Mouse (Mus musculus) kidney, postnatal 4 days (tissue): ENCODE data around the gene Lrrc40.
"Not testable (repeated sequence)": the region's sequence is repeated elsewhere in the genome, so short reads cannot be mapped to it uniquely, and the experiment has no call there.

ENCODE experiments used
- DNase-seq, 2 experiments: peaks; one replicate each; pipeline ENCODE4 v3.0.0; 2021; ENCODE audit warnings: mixed read lengths in 2 of 2

Lrrc40 gene

DNA sequence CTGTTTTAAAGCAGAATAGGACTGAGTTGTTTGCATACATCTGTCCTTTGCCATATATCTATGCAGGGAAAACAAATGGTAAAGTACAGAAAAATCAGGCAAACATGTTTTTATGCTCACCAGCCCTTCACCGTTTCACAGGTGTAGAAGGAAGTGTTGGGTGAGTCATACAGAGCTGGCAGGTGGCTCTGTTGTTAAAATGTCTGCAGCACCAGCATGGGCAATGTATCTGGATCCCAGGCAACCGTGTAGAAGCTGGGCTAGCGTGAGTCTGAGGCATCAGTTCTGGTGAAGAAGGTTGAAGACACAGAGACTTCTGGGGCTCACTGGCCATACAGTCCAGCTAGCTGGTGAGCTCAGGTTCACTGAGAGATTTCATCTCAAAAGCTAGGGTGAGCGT, 57.5 kb downstream of the Lrrc40 start:
- DNase-seq = no peak

DNA sequence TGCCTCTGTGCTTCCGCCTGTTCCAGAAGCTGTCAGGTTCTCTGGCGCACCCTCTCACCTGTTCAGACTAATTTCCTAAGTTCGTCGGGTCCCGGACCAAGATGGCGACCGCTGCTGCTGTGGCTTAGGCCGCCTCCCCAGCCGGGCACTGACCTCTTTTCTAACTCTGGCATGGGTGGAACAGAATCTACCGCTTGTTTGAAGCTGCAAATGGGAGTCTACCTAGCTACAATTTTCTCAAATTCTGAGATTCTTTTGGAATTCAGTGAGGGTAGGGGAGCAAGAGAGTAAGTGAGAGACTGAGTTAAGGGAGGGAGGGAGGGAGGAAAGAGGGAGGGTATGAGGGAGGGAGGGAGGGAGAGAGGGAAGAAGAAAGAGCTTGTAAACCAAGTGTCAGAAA, 65.6 kb downstream of the Lrrc40 start:
- not testable (repeated sequence) for DNase-seq

DNA sequence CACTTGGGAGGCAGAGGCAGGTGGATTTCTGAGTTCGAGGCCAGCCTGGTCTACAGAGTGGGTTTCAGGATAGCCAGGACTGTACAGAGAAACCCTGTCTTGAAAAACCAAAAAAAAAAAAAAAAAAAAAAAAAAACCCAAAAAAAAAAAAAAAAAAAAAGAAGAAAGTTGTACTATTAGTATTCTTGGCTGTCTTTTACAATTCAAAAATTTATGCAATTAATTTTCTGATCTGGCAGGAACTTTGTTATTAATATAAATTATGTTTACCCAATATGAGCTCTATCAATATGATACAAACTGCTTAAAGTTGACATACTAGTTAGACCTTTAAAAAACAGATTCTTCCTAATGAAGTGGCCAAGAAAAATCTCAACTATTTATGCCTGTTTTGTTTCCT, 66.1 kb downstream of the Lrrc40 start:
- DNase-seq = not testable (repeated sequence)

DNA sequence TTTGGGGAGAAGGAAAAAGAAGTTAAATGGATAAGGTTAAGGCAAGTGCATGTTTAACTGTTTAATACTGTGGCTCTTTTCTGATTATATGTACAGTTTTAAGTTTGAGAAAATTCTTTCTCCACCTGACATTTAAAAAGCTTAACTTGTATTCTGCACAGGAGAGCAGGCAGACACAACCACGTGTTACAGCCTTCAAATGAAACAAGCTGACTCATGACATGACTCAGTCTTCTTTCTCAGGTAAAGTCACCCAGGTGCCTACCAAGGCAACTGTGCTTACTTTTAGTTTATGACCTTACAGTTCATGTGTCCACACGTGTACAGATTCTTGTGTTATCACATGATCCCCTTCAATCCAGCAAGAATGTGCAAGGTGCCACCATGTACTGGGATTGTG, 67.0 kb downstream of the Lrrc40 start:
- no peak for DNase-seq

DNA sequence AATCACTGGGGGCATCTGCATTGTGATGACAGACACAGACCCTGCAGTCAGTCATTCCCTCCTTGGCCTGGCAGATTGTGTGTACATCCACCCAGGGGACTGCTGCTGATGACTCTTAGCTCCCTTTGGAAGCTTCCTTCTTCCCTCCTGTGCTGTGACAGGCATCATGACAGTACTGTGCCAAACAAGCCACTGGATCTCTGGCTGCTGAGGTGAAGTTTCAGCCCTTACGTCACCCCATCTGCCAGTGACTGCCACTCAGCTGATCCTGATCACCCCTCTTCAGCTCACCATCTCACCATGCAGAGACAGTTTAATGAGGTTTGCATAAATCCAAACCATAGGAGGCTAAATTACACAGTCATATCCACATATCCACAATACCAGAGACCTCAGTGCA, 68.8 kb downstream of the Lrrc40 start:
- DNase-seq = no peak
